Mouse (Mus musculus) MEL (cell line): ENCODE results near the gene Elovl3. TPM values are rescaled to one million over a fixed set of nuclear protein-coding genes. Genes with fewer than 3 reads are reported as not detected.

ENCODE experiments used
- DNase-seq: peaks from one replicate; pipeline ENCODE4 v3.0.0; 2011; ENCODE audit warnings: low read depth, low spot score
- H3K27ac ChIP-seq: 2 replicates; pipeline ENCODE4 v1.5.1; 2012; ENCODE audit warnings: low read depth, mild to moderate bottlenecking, control low read depth, low read length, moderate library complexity; ENCODE audit not compliant: control insufficient read depth
- H3K27me3 ChIP-seq, 2 experiments: fragments of 150-350 bp in 1 of 2; sonication (generic) in 1 of 2; 2 replicates each; pipeline ENCODE4 v1.6.1; 2012; ENCODE audit warnings: low read length in 2 of 2, mild to moderate bottlenecking in 2 of 2, improper control_type of control experiment in 1 of 2, moderate library complexity in 1 of 2; ENCODE audit not compliant: insufficient read depth in 2 of 2, control insufficient read depth in 1 of 2
- H3K36me3 ChIP-seq, 2 experiments: 2 replicates each; pipeline ENCODE4 v1.6.1; 2012 to 2014; ENCODE audit warnings: low read length in 2 of 2, improper control_type of control experiment in 1 of 2, inconsistent platforms in 1 of 2, mild to moderate bottlenecking in 1 of 2; ENCODE audit not compliant: insufficient read depth in 2 of 2, control insufficient read depth in 1 of 2
- H3K4me1 ChIP-seq, 2 experiments: fragments of 150-350 bp in 1 of 2; sonication (generic) in 1 of 2; 2 replicates each; pipeline ENCODE4 v1.6.1; 2012; ENCODE audit warnings: low read length in 2 of 2, improper control_type of control experiment in 1 of 2, mild to moderate bottlenecking in 1 of 2; ENCODE audit not compliant: insufficient read depth in 2 of 2, control insufficient read depth in 1 of 2
- H3K4me3 ChIP-seq, 2 experiments: fragments of 150-350 bp in 1 of 2; sonication (generic) in 1 of 2; 2 replicates each; pipeline ENCODE4 v1.5.1; 2012; ENCODE audit warnings: low read depth in 2 of 2, low read length in 2 of 2, mild to moderate bottlenecking in 2 of 2, moderate library complexity in 2 of 2, control low read depth in 1 of 2, improper control_type of control experiment in 1 of 2; ENCODE audit not compliant: control insufficient read depth in 1 of 2, insufficient read depth in 1 of 2
- H3K79me2 ChIP-seq: 2 replicates; pipeline ENCODE4 v1.6.1; 2012; ENCODE audit warnings: mild to moderate bottlenecking, low read length, moderate library complexity; ENCODE audit not compliant: control insufficient read depth, poor library complexity, insufficient read depth
- H3K9ac ChIP-seq: 2 replicates; pipeline ENCODE4 v1.6.1; 2012; ENCODE audit warnings: low read depth, mild to moderate bottlenecking, control low read depth, low read length, moderate library complexity; ENCODE audit not compliant: control insufficient read depth, poor library complexity, severe bottlenecking
- H3K9me3 ChIP-seq: fragments of 150-350 bp; sonication (generic); replicated peaks from 2 replicates; pipeline ENCODE4 v1.6.1; 2012; ENCODE audit warnings: mild to moderate bottlenecking, low read length, improper control_type of control experiment, moderate library complexity; ENCODE audit not compliant: insufficient read depth
- BHLHE40 ChIP-seq: IDR thresholded peaks from 2 replicates; pipeline ENCODE4 v1.6.1; 2012; ENCODE audit warnings: low read depth, mild to moderate bottlenecking, inconsistent platforms, low read length, improper control_type of control experiment, borderline replicate concordance
- CHD1 ChIP-seq: IDR thresholded peaks from 2 replicates; pipeline ENCODE4 v1.6.1; 2012; ENCODE audit warnings: low read depth, mild to moderate bottlenecking, inconsistent platforms, low read length, improper control_type of control experiment
- CHD2 ChIP-seq: IDR thresholded peaks from 2 replicates; pipeline ENCODE4 v1.6.1; 2011; ENCODE audit warnings: low read length, improper control_type of control experiment
- CTCF ChIP-seq, 3 experiments: IDR thresholded peaks in 2 of 3; conservative IDR thresholded peaks in 1 of 3; 2 replicates each; pipeline ENCODE4 v1.5.1; 2011 to 2012; ENCODE audit warnings: low read length in 3 of 3, low read depth in 2 of 3, mild to moderate bottlenecking in 2 of 3, improper control_type of control experiment in 1 of 3, inconsistent platforms in 1 of 3, mixed read lengths in 1 of 3, moderate library complexity in 1 of 3; ENCODE audit not compliant: control insufficient read depth in 1 of 3, insufficient read depth in 1 of 3, poor library complexity in 1 of 3, severe bottlenecking in 1 of 3
- E2F4 ChIP-seq: IDR thresholded peaks from 2 replicates; pipeline ENCODE4 v1.6.1; 2011; ENCODE audit warnings: low read depth, low read length, improper control_type of control experiment, borderline replicate concordance
- ELF1 ChIP-seq: IDR thresholded peaks from 2 replicates; pipeline ENCODE4 v1.6.1; 2014; ENCODE audit warnings: low read depth, mild to moderate bottlenecking, inconsistent platforms, low read length, improper control_type of control experiment, moderate library complexity
- EP300 ChIP-seq, 2 experiments: IDR thresholded peaks; 2 replicates each; pipeline ENCODE4 v1.6.1; 2011; ENCODE audit warnings: improper control_type of control experiment in 2 of 2, low read length in 2 of 2, low read depth in 1 of 2, mild to moderate bottlenecking in 1 of 2
- ETS1 ChIP-seq: IDR thresholded peaks from 2 replicates; pipeline ENCODE4 v1.6.1; 2012; ENCODE audit warnings: low read depth, mild to moderate bottlenecking, inconsistent platforms, low read length, improper control_type of control experiment, moderate library complexity
- GABPA ChIP-seq: IDR thresholded peaks from 2 replicates; pipeline ENCODE4 v1.6.1; 2012; ENCODE audit warnings: low read depth, mild to moderate bottlenecking, inconsistent platforms, low read length, improper control_type of control experiment, moderate library complexity
- GATA1 ChIP-seq: IDR thresholded peaks from 2 replicates; pipeline ENCODE4 v1.6.1; 2011; ENCODE audit warnings: low read depth, low read length, improper control_type of control experiment
- HCFC1 ChIP-seq: IDR thresholded peaks from 2 replicates; pipeline ENCODE4 v1.6.1; 2012; ENCODE audit warnings: low read depth, mild to moderate bottlenecking, inconsistent platforms, low read length, improper control_type of control experiment, moderate library complexity
- JUND ChIP-seq: IDR thresholded peaks from 2 replicates; pipeline ENCODE4 v1.6.1; 2011; ENCODE audit warnings: low read depth, mild to moderate bottlenecking, improper control_type of control experiment, low read length
- MAFK ChIP-seq: IDR thresholded peaks from 2 replicates; pipeline ENCODE4 v1.6.1; 2011; ENCODE audit warnings: low read depth, mild to moderate bottlenecking, low read length, improper control_type of control experiment, borderline replicate concordance
- MAX ChIP-seq: IDR thresholded peaks from 2 replicates; pipeline ENCODE4 v1.6.1; 2011; ENCODE audit warnings: low read length, improper control_type of control experiment
- MAZ ChIP-seq: IDR thresholded peaks from 2 replicates; pipeline ENCODE4 v1.6.1; 2012; ENCODE audit warnings: low read depth, mild to moderate bottlenecking, inconsistent platforms, low read length, improper control_type of control experiment
- MYB ChIP-seq: IDR thresholded peaks from 2 replicates; pipeline ENCODE4 v1.6.1; 2011; ENCODE audit warnings: mild to moderate bottlenecking, low read depth, low read length, improper control_type of control experiment
- NELFE ChIP-seq: IDR thresholded peaks from 2 replicates; pipeline ENCODE4 v1.6.1; 2011; ENCODE audit warnings: low read depth, low read length, improper control_type of control experiment
- NRF1 ChIP-seq: IDR thresholded peaks from 2 replicates; pipeline ENCODE4 v1.6.1; 2014; ENCODE audit warnings: low read depth, mild to moderate bottlenecking, inconsistent platforms, low read length, improper control_type of control experiment, moderate library complexity; ENCODE audit not compliant: poor library complexity, insufficient read depth, severe bottlenecking
- POLR2A ChIP-seq, 2 experiments: IDR thresholded peaks; 2 replicates each; pipeline ENCODE4 v1.6.1; 2011 to 2012; ENCODE audit warnings: low read length in 2 of 2, mild to moderate bottlenecking in 2 of 2, control low read depth in 1 of 2, improper control_type of control experiment in 1 of 2, low read depth in 1 of 2, moderate library complexity in 1 of 2; ENCODE audit not compliant: control insufficient read depth in 1 of 2, insufficient read depth in 1 of 2, poor library complexity in 1 of 2
- POLR2AphosphoS2 ChIP-seq: IDR thresholded peaks from 2 replicates; pipeline ENCODE4 v1.6.1; 2011; ENCODE audit warnings: low read length, improper control_type of control experiment
- RAD21 ChIP-seq: IDR thresholded peaks from 2 replicates; pipeline ENCODE4 v1.6.1; 2011; ENCODE audit warnings: mild to moderate bottlenecking, low read depth, low read length, improper control_type of control experiment
- RCOR1 ChIP-seq: IDR thresholded peaks from 2 replicates; pipeline ENCODE4 v1.6.1; 2012; ENCODE audit warnings: low read depth, mild to moderate bottlenecking, inconsistent platforms, low read length, improper control_type of control experiment
- SMC3 ChIP-seq: IDR thresholded peaks from 2 replicates; pipeline ENCODE4 v1.6.1; 2011; ENCODE audit warnings: low read depth, low read length, improper control_type of control experiment
- TAL1 ChIP-seq: IDR thresholded peaks from 2 replicates; pipeline ENCODE4 v1.6.1; 2012; ENCODE audit warnings: mild to moderate bottlenecking, inconsistent platforms, low read length, moderate library complexity, mixed read lengths
- TBP ChIP-seq: IDR thresholded peaks from 2 replicates; pipeline ENCODE4 v1.8.0; 2011; ENCODE audit warnings: low read depth, low read length, improper control_type of control experiment
- TCF12 ChIP-seq: IDR thresholded peaks from 2 replicates; pipeline ENCODE4 v1.6.1; 2014; ENCODE audit warnings: low read depth, mild to moderate bottlenecking, inconsistent platforms, low read length, improper control_type of control experiment, moderate library complexity
- UBTF ChIP-seq: IDR thresholded peaks from 2 replicates; pipeline ENCODE4 v1.6.1; 2012; ENCODE audit warnings: low read depth, mild to moderate bottlenecking, inconsistent platforms, low read length, improper control_type of control experiment, moderate library complexity, borderline replicate concordance; ENCODE audit not compliant: insufficient read depth
- USF1 ChIP-seq: IDR thresholded peaks from 2 replicates; pipeline ENCODE4 v1.6.1; 2014; ENCODE audit warnings: low read depth, mild to moderate bottlenecking, inconsistent platforms, low read length, improper control_type of control experiment, moderate library complexity
- ZC3H11A ChIP-seq: IDR thresholded peaks from 2 replicates; pipeline ENCODE4 v1.6.1; 2012; ENCODE audit warnings: low read depth, mild to moderate bottlenecking, inconsistent platforms, low read length, improper control_type of control experiment
- ZMIZ1 ChIP-seq: IDR thresholded peaks from 2 replicates; pipeline ENCODE4 v1.6.1; 2012; ENCODE audit warnings: low read depth, mild to moderate bottlenecking, inconsistent platforms, low read length, improper control_type of control experiment, moderate library complexity
- ZNF384 ChIP-seq: IDR thresholded peaks from 2 replicates; pipeline ENCODE4 v1.6.1; 2012; ENCODE audit warnings: low read depth, mild to moderate bottlenecking, inconsistent platforms, low read length, improper control_type of control experiment
- polyA plus RNA-seq, 2 experiments: library from polyadenylated mRNA; stranded (reverse) in 1 of 2; unstranded in 1 of 2; fragments of >175 nt in 1 of 2; fragments of >200 nt in 1 of 2; gene quantifications; 2 replicates each; pipeline versions ENCODE4 v1.2.1 to v1.2.4; 2012; ENCODE audit warnings: low replicate concordance in 2 of 2, low read depth in 1 of 2; ENCODE audit not compliant: insufficient read length in 2 of 2, insufficient read depth in 1 of 2, missing spikeins in 1 of 2
- total RNA-seq: library from RNA; depleted of rRNA; stranded (reverse); fragments of 300-350 nt; gene quantifications from 2 replicates; pipeline ENCODE4 v1.2.3, GENCODE M21; 2012

Elovl3 gene
- total and polyA plus RNA-seq, 3 experiments: 1.2 to 2.3 TPM; not detected in 1

DNA sequence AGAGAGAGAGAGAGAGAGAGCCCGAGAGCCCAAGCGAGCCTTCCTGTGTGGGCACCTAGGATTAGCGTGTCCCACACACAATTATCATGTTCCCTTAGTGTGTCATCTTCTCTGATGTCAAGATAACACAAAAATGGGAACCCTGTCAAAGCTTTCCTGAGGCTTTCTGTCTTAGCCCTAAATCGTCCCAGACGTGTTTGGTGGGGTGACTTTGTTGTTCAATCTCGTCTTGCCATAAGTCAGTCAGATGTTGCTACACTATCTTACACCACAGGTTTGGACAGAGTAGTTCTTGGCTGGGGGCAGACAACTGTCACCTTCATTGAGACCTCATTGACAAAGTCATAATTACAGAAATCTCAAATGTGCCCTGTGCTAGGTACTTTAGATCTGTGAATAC, 880 bp downstream of the Elovl3 start:
- Histone ChIP-seq H3K79me2 (no peaks in the 10 kb centered on the region; the same call in 1 of the 2 replicates), H3K27me3 (0 out of 4 replicates have a peak, but pooled peaks cover 0 to 2% of the 10 kb centered on the region in 2 experiments), H3K4me3 (peak overlapping the region in 1 of 2 experiments; percentile 60; a peak in 3 of 4 replicates), H3K27ac (no peak overlapping the region), H3K4me1 (peaks cover 0 to 15% of the 10 kb centered on the region in 2 experiments; a peak in 2 of 4 replicates), H3K9ac (peak overlapping the region; percentile 10), H3K9me3 (no peaks in the 10 kb centered on the region), H3K36me3 (peaks cover 0 to 7% of the 10 kb centered on the region in 2 experiments; a peak in 2 of 4 replicates)
- DNase-seq: peak; percentile 51
- TF ChIP-seq EP300 (IDR thresholded peaks at IDR 0.05; ENCODE audit: low read depth in 1 of 2, low read length in 2 of 2) (no peak), GATA1 (0 out of 2 replicates have a peak, but pooled peaks have one; percentile 13)

DNA sequence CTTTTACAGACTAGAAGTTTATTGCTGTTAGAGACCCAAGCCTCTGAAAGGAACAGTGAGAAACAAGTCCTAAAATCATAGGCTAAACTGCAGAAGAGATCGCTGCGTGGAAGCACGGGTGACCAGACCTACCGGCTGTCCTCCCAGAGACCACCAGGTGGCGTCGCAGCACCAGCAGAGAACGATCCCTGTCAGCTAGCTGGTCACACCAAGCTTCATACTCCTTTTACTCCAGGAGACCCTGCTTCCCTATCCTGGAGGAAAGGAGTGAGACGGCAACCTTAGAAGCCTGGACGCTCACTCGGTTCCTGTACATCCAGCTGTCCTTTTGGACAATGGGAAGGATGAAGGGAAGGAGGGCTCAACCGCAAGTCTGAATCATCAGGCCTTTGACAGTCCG, 3.6 kb downstream of the Elovl3 start:
- Histone ChIP-seq H3K79me2 (no peaks in the 10 kb centered on the region; the same call in 1 of the 2 replicates), H3K27ac (no peak overlapping the region), H3K9me3 (no peaks in the 10 kb centered on the region), H3K27me3 (peaks cover 3 to 5% of the 10 kb centered on the region in 2 experiments; a peak in 3 of 4 replicates), H3K4me3 (peak overlapping the region; percentile 48 to 80), H3K9ac (peak overlapping the region; percentile 51), H3K36me3 (peaks cover 0 to 8% of the 10 kb centered on the region in 2 experiments; a peak in 2 of 4 replicates), H3K4me1 (peaks cover 0 to 17% of the 10 kb centered on the region in 2 experiments; a peak in 2 of 4 replicates)
- DNase-seq: peak; percentile 95
- no peak for TF ChIP-seq HCFC1
- no peak for TF ChIP-seq UBTF
- peak; percentile 99 for TF ChIP-seq SMC3
- no peak for TF ChIP-seq CHD2
- TF ChIP-seq TBP: no peak
- TF ChIP-seq MAZ: peak; percentile 78; the same call in 1 of the 2 replicates
- TF ChIP-seq ZNF384: no peak
- TF ChIP-seq MYB: no peak
- no peak for TF ChIP-seq POLR2AphosphoS2
- TF ChIP-seq RAD21: no peak; the same call in none of the 2 replicates
- TF ChIP-seq GATA1: 0 out of 2 replicates have a peak, but pooled peaks have one; percentile 25
- TF ChIP-seq GABPA: no peak
- TF ChIP-seq POLR2A (IDR thresholded peaks at IDR 0.05; ENCODE audit: control insufficient read depth in 1 of 2, insufficient read depth in 1 of 2, low read depth in 1 of 2, low read length in 2 of 2, poor library complexity in 1 of 2): no peak
- no peak for TF ChIP-seq USF1
- no peak for TF ChIP-seq NELFE
- TF ChIP-seq MAFK: no peak
- 0 out of 2 replicates have a peak, but pooled peaks have one; percentile 16 for TF ChIP-seq NRF1
- no peak; the same call in 1 of the 2 replicates for TF ChIP-seq RCOR1
- TF ChIP-seq BHLHE40: peak; percentile 65; the same call in 1 of the 2 replicates
- TF ChIP-seq ETS1: no peak
- peak; percentile 96 for TF ChIP-seq ZC3H11A
- TF ChIP-seq ELF1: 0 out of 2 replicates have a peak, but pooled peaks have one; percentile 19
- TF ChIP-seq TAL1: no peak
- TF ChIP-seq EP300 (IDR thresholded peaks at IDR 0.05; ENCODE audit: low read depth in 1 of 2, low read length in 2 of 2): no peak
- TF ChIP-seq MAX: peak; percentile 67
- TF ChIP-seq E2F4: no peak
- TF ChIP-seq CTCF (IDR thresholded peaks at IDR 0.05 in 2 of 3, conservative IDR thresholded peaks at IDR 0.05 in 1 of 3; ENCODE audit: control insufficient read depth in 1 of 3, insufficient read depth in 1 of 3, low read depth in 2 of 3, low read length in 3 of 3, poor library complexity in 1 of 3, severe bottlenecking in 1 of 3): peak; percentile 99 to 100 (median 99)
- TF ChIP-seq TCF12: no peak
- peak; percentile 58; the same call in 1 of the 2 replicates for TF ChIP-seq JUND
- TF ChIP-seq CHD1: no peak
- TF ChIP-seq ZMIZ1: no peak
